Mouse (Mus musculus): ENCODE measurements around the gene Tdp1.
A peak's percentile ranks its signal among the peaks of the same experiment; 100 is the strongest.
"Not testable (repeated sequence)": the region's sequence is repeated elsewhere in the genome, so short reads cannot be mapped to it uniquely, and the experiment has no call there.

Gene Tdp1

DNA sequence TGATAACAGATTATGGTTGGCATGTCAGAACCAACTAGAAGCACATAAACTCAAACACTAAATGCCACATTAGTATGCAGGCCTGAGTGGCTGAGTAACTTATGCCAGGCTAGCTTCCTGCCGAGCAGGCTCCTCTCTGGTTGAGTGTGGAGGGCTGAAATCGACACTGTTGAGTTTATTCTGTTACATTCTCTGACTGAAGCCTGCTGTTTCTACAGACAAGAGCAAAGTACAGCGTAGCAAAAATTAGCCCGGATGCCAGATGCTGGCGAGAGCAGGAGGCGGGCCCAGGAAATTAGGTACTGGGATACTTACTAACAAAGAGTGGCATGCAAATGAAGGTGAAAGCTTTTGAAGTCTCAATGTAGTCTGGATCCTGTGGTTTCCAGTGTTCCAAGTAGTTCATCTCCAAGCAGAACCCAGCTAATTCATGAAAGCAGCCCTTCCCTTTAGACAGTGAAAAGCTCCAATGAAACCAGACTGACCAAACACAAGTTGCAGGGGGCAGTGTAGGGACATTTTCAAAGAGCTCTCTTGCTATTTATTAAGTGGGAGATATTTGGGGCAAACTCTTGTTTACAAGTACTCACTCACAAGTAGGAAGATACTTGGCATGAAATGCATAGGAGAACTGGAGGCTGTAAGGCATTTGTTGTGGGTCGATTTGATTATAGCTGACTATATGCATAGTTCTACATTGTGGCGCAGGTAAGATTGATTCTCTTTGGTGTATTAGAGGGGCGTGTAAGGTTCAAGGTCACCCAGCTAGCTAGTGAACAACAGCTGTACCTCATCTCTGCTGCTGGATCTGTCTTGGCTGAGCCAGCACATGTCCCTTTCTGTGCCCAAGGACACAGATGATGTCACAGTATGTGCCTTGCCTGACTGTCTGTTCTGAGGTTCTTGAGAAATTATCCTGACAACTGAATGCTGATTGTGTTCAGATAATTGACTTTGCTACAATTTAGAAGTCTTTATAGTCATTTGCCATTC lies 74.0 kb downstream of the Tdp1 start:
- no peak for DNase-seq

DNA sequence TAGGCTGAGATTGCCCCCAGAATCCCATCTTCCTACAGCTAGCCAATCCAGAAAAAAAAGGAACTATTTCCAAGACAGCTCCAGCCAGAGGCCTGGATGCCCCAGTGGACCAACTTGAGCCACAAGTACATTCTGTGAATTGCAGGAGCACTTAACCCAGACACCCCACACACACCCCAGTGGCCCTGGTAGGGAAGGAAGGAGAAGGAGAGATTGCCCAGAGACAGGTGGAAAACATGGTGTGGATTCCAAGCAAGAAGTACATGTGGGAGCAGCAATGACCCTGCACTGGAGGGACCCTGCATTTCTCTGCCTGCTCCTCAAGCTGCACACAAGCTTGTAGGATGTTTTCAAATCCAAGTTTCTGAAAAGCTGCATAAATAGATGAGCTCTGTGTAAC lies 75.0 kb downstream of the Tdp1 start:
- DNase-seq: no peak

DNA sequence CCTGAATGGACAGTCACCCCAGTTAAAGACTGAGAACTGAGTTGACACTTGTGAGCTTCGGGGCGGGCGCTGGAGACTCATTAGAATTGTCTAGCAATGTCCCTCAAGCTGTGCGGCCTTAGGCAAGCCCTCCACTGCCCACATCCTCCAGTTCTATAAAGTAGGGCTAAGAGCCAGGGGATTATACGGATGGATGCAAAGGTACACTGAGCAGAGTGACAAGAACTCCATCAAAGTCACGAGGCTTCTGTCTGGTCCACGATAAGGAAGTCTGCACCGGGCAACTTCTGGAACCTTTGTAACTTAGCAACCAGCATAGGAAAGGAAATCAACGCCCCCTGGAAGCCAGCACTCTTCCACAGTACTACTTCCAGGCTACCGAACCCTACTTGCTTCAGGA lies 75.6 kb downstream of the Tdp1 start:
- DNase-seq: no peak

DNA sequence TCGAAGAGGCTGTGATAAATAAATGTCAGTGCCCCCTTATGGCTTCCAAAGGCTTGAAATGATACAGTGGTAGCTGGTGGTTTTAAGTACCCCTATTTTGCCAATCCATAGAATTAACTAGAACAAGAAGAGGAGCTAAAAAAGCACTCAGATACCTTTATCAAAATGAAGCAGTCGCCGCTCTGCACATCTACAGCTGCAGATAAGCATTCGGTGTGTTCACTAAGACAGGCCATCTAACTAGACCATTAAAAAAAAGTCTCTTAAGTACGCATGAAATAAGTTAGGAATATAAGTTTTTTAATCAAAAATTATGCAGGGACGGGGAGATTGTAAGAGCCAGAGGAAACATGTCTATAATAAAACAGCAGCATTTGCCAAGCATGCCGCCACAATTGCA lies 76.4 kb downstream of the Tdp1 start:
- DNase-seq: no peak

DNA sequence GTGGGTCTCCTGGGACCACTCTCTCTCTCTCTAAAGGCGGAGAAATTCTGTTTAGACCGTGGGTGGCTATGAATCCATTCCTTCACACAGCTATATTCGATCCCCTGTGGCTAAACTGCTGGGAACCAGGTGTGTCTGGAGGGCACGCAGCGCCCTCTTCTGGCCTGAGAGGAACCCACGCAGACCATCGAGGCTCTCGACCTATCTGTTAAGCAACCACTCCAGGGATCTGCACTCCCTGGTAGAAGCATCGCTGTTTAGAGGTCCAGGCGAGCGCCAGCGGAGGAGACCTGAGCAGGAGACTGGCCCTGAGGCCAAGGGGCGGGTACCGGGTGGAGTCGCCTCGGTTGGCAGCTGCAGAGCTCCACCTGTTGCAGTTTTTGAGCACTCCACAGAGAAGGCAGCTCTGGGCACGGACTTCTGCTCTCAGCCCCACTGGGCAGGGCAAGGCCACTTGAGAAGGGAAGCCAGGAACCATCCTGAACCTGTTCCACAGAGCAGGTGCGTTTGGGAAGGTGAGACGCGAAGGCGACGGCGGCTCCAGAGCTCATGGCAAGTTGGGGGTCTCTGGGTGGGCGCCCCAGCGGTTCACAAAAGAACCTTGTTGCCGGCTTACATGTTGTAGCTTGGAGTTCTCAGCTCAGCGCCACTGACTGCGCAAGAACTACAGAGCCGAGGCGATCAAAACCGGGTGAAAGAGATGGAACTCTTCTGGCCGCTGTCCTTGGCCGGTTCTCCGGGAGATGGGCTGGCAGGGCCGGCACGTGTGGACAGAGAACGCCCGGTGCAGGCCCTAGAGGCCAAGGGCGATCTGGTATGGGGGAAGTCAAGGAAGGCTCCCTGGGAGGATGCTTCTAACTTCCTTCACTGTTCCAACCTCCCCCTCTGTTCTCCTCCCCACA lies 80.2 kb downstream of the Tdp1 start, which contains the start of gene Kcnk13:
Gene Kcnk13 (plus strand): TSS at position 199 of the 902 bp plus-strand sequence.
- DNase-seq: peak; percentile 56

DNA sequence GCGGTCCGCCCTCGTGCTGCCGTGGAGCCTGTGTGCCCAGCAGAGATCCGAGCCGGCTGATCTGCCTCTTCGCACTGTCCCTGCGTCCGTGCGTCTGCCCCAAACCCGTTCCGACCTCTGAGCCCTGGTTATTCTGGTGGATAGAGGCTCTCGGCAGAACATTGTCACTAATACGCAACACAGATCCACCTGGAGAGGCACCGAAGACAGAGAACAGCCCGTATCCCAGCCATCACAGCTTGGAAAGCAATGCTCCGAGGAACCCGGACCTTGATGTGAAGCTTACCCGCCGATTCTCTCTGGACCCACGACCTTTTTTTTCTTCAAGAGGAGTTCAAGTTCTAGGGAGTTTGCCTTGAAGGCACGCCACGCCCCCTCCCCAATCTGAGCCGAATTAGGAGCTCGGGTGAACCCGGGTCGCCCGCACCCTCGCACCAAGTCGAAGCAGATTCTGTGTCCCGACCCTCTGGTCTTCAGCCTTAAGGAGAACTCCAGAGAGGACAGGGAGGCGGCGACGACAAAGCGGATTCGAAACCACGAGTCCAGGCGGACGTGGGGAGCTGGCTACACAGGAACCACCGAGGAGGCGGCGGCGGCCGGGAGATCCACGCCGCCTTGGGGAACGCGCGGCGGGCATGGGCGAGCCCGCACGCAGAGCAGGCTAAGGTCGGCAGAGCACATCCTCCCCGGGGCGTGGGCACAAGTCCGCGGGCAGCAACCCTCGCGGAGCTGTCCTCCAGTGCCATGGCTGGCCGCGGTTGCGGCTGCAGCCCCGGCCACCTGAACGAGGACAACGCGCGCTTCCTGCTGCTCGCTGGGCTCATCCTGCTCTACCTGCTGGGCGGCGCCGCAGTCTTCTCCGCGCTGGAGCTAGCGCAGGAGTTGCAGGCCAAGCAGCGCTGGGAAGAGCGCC lies 81.1 kb downstream of the Tdp1 start:
- no peak for DNase-seq

DNA sequence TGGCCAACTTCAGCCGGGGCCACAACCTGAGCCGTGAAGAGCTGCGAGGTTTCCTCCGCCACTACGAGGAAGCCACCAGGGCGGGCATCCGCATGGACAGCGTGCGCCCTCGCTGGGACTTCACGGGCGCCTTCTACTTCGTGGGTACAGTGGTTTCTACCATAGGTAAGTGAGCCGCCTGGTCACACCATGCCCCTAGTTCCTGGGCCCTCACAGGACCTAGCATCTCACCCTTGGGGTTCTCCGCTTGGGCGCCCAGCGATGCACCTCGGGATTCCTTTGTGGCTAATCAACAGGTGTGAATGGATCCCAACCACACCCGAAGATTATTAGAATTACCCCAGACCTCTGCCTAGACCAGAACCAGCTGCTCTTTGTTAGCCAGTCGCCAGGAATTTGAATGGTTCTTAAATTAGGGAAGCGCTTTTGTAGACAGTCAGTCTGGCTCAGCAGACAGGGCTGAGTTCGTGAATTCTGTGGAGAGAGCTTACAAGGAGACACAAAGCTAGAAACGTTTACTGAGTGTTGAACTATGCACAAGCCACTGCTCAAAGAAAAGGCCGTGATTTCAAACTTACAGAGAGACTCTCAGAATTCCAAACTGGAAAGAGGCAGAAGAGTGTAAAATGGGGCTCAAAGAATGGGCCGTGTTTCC lies 81.9 kb downstream of the Tdp1 start:
- DNase-seq: no peak

DNA sequence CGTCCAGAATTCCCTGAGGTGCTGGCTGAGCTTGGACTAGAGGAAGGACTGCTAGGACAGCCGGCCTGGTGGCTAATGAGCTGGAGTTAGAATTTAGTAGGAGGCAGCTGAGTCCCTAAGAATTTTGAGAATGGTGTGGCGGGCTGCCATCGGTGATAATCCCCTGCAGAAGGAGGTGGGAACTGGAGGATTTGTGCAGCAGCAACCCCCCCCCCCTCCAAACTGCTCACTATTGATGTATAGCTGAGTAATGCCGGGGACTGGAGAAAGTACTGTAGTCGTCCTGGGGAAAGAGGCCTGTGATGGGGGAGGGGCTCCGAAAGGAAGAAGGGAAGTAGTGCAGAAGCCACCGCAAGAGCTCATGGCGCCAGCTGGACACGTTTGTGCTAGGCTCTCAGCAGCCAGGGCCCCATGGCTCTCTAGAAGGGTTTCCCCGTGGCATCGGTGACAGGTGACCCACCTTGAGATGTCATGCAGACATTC lies 82.6 kb downstream of the Tdp1 start:
- DNase-seq: no peak

DNA sequence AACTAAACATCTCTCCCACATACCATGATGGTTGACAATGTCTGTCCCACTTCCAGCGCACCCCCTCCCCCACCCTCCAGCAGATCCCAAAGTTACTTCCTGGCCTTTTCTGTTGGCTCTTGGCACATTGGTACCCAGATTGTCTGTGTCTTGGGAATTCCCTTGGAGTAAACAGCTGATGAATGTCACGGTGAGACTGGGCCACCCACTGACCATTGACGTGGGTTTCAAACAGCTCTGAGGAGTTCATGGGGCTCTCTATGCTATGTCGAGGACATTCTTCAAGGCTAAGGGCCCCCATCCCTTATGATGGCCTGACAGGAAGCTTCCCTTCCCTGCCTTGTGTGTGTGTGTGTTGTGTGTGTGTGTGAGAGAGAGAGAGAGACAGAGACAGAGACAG lies 85.6 kb downstream of the Tdp1 start:
- no peak for DNase-seq

DNA sequence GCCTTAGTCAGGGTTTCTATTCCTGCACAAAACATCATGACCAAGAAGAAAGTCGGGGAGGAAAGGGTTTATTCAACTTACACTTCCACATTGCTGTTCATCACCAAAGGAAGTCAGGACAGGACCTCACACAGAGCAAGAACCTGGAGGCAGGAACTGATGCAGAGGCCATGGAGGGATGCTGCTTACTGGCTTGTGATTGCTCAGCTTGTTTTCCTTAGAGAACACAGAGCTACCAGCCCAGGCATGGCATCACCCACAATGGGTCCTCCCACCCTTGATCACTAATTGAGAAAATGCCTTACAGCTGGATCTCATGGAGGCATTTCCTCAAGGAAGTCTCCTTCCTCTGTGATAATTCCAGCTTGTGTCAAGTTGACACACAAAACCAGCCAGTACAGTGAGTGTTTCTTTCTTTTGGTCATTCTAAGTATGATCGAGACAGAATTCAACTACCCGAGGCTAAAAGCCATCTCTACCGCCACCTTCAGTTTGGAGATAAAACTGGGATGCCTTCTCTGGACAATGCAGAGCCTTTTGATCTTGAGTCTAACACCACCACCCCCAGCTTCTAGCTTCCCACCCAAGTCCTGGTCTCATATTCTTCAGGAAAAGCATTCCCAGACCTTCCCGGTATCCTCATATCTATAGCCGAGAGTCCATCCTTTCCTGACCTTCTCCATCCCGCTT lies 87.0 kb downstream of the Tdp1 start:
- not testable (repeated sequence) for DNase-seq

DNA sequence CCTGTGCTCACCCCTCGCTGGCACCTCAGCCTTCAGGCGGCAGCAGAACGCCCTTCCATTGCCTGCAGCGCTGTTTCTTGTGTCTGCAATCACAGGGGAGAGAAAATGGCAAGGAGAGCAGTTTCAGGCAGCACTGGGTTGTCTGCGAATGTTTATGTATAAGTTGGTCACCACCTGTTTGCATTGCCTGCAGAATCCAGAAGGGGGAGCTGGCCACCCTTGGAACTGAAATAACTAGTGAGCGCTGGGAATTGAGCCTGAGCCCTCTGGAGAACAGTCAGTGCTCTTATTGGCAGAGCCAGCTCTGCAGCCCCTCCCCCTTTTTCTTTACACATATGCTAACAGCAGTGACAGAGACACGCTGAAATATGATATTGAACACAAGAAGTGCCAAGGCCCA lies 88.5 kb downstream of the Tdp1 start:
- no peak for DNase-seq

DNA sequence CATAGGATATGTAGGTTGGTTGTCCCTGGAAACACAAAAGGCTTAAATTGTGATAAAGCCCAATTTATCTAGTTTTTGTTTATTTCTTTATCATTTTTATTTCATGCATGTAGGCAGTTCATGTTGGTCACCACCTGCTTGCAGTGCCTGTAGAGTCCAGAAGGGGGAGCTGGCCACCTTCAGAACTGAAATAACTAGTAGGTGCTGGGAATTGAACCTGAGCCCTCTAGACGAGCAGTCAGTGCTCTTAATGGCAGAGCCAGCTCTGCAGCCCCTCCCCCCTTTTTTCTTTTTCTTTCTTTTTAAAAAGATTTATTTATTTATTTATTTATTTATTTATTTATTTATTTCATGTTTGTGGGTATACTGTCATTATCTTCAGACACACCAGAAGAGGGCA lies 89.3 kb downstream of the Tdp1 start:
- no peak for DNase-seq

DNA sequence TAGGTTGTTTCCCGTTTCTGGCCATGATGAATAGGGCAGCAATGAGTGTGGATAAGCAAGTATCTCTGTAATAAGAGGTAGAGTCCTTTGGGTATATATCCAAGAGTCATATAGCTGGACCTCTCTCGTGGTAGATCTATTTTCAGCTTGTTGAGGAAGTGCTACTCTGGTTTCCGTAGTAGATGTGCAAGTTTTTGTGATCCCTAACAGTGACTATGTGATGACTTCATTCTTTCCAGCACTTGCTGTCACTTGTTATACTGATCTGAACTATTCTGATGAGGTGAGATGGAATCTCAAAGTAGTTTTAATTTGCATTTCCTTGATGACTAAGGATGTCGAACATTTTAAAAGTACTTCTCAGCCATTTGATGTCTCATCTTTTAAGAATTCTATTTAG lies 95.2 kb downstream of the Tdp1 start:
- no peak for DNase-seq

DNA sequence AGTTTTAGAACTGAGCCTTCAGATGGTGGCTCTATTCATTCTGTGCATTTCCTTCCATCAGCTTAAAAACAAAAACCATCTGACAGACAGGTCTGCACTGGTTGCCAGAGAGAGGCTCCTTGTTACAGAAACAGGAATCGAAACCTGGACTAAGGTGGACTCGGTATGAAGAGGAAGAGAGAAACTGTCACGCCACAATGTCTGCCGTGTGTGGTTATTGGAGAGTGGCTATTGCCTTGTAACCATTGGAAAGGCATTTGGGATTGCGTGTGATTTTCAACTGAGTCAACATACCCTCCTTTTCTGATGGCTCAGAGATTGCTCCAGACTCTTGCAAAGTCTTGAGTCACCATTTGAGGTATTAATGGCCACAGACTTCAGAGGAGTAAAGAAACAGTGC lies 102.5 kb downstream of the Tdp1 start:
- DNase-seq: no peak

DNA sequence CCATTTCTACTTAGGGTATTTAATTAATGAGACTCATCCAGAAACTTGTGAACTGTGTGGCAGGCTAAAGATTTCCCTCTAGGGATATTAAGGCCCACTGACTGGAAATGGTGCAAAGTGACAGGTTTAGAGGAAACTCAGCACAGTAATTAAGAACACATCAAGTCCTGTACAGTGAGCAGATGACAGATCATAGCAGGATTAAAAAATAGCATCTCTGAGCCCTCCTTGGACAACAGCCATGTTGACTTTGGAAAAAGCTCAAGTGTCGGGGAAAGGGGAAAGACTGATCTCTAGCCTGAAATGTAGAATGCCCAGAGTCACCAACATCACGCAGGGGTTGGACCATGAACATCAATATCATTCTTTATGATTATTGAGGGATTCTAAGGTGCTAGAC lies 103.8 kb downstream of the Tdp1 start:
- DNase-seq: no peak

DNA sequence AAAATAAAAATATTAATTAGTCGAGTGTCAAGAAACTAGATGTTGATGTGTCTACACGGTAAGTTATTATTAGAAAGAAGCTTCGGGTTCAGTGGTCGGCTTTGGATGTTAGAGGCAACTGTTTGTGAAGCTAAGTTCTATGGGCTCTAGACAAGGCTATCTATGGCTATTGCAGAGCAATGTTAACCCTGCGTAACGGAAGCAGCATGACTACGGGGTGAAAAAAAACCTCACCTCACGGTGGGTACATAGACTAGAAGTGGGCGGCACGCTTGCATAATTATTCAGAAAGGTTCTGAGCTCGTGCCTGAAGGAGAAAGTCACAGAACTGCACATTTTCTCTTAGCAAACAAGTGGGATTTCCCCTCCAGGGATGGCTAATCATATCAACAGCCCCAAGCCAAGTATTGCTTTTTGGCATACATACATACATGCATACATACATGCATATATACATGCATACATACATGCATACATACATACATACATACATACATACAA lies 108.1 kb downstream of the Tdp1 start:
- no peak for DNase-seq

DNA sequence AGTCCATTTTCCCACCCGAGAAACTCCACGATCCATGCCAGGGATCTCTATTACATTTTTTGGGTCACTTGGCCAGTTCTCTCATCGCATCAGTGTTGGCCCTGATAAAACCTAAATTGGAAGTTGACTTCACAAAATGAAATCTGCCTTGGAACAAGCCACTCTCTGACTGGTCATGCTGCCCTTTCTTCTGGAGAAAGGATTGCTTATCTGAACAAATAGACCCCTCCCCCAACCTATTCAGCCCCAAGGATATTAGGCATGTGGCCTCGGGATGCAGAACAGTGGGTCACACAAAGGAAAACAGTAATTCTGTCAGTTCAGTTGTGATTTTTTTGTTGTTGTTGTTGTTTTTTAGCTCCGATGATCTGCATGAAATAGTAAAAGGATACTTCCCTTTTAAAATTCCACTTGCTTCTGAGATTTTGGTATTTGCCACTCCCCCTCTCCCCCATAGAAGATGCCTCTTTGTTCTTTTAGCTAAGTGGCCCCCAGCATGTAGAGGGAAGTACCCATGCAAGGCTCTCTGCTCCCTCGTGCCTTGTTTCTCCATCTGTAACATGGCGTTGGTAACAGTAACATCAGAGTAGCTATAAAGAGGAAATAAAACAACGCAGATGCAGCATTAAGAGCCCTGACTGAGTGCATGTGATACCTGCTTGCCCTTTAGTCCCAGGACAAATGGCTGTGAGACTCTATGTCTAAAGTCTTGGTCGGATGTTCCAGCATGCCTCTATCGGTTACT lies 109.0 kb downstream of the Tdp1 start:
- no peak for DNase-seq

DNA sequence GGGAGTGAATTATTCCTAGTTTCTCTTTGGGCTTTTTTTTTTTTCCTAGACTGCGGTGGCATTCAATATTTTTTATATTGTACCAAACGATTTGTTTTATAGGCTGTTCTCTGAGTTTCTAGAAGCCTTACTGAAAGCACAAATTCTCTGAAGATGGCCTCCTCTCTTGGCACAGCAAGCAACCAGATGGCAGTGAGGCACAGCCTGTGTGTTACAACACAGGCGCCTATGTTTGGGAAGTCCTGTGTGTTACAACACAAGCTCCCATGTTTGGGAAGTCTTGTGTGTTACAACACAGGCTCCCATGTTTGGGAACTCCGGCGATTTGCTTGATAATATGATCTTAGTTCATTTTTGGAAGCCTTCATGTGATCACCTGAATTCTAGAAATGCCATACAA lies 111.6 kb downstream of the Tdp1 start:
- DNase-seq: no peak

DNA sequence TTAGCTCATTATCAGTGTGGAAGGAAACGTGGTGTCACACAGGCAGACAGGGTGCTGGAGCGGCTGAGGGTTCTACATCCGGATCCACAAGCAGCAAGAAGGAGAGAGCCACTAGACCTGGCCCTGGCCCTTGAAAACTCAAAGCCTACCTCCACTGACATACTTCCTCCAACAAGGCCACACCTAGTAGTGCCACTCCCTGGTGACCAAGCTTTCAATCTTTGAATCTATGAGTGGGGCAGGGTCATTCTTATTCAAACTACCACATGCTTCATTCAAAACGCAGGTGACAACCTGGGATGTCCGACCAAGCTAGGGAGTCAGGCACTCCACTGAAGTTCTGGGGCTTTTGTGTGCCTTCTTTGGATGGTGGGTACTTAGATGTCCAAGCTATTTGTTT lies 115.4 kb downstream of the Tdp1 start:
- no peak for DNase-seq

DNA sequence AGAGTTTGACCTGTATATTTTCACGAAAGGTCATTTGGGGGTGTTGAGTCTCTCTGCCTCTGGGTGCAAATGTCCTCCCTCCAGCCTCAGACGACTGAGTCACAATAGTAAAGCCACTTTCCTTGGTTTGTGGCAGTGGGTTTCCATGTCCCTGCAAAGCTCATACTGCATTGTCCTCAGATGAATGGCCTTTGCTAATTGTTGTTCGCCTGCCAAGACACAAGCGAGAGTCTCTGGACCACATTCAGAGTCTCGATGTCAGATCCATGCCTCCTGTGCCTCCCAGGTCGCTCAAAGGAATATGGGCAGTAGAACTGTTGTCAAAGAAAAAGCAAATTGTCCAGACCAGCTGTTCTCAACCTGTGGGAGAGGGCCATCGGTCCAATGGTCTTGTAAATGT lies 116.1 kb downstream of the Tdp1 start:
- DNase-seq: no peak

All from thymus, postnatal 14 days (tissue).